Mouse (Mus musculus): ENCODE results near the gene P2rx1.

The P2rx1 gene

DNA sequence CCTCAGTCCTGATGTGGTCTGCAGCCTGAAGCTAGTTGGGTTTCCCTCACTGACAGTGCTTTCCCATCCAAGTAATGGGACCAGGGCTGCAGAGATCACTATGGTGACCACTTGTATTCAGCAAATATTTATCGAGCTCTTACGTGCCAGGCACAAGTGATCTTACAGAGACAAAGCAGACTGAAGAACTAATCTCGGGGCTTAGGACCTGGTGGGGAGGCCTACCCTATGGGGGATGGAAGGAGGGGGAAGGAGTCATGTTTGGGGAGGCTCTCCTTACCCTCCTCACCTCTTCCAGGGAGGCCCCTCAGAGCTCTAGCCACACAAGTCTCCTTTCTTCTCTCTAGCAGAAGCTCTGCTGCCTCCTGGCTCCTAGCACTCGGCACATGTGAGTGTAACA is 24.9 kb downstream of the P2rx1 start:
- DNase-seq: no peak

DNA sequence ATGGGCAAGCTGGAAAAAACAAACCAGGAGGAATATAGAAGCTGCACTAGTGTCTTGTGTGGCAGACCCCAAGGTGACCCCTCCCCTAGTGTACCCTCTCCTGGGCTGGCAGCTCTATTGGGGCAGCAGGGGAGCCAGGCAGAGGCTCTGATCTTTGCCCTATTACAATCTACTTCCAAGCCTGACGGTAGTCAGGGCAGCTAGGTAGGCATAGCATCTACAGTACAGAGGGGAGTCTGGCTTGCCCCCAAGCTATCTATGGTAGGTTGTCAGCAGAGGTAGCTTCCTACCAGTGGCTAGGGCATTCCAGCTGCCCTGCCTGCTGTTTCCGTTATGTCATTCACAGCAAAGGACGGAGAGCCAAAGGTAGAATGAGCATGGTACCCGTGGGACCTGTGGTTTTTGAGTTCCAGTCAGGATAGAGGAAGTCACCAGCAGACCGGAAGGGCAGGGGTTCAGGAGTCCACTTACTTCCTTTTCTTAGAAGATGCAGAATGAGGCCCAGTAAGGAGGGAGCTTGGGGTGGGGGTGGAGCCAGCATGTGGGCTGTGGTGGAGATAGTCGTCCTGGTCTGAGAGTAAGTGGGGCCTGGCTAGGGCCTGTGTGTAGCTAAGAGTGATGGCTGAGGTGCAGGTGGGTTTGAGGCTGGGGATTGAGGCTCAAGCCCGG is 25.5 kb downstream of the P2rx1 start:
- peak; percentile 54 to 69 for DNase-seq

DNA sequence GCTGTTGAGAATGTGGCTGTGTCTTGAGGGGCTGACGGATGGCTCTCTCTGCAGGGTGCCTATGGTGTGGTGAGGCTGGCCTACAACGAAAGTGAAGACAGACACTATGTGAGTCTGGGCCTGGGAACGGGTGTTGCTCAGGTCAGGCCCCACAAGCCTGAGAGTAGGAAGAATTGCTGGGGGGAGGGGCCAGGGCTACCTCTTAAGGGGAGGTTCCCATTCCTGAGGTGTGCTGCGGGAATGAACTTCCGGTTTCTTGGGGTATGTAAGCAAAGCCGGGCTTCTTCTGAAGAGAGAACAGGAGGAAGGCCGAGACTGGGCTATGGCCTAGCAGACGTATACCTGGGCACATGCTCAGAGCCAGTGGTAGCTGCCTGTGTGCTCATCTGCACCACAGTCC is 28.1 kb downstream of the P2rx1 start:
- no peak for DNase-seq

DNA sequence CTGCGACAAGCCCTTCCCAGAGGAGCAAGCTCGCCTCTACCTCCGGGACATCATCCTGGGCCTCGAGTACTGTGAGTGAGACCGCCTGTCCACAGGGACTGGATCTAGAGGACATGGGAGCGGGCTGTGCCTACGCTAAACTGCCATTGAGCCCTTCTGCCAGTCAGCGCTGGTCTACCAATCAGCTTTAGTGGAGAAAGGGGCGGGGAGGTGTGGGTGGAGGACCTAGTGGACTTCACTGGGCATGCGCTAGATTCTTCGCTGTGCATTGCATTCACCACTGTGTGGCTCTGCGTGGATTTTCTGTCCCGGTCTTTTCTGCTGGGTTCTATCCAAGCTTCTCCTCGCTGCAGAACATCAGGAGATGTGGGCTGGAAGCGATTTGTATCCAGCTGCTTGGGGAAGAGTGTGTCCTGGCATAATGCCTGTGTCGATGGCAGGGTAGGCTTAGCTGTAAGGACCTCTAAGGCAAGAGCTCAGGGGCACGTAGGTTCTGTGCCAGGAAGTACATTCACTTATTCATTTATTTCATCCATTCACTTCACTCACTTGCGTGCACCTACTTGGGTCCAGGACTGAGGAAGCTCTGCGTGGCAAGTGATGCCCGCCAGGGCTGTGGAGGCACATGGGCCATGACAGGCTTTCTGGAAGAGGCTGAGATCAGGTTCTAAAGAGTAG is 32.1 kb downstream of the P2rx1 start:
- DNase-seq: peak; percentile 93 to 95

DNA sequence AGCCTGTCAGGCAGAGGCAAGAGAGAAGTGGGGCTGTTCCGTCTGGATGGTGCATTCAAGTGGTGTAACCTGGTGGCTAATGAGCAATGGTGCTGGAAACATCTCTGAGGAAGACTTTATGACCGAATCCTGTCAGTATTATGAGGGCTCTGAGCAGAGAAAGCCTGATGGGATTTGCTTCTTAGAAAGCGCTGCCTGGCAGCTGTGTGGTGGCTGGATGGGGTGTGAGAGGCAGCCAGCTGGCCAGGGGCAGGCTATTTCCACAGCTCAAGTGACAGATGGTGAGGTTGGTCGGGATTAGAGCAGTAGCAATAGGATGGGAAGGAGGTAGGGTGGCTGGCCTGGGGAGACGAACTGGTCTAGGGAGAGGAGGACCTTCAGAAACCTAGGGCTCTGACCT is 32.6 kb downstream of the P2rx1 start:
- DNase-seq: no peak

DNA sequence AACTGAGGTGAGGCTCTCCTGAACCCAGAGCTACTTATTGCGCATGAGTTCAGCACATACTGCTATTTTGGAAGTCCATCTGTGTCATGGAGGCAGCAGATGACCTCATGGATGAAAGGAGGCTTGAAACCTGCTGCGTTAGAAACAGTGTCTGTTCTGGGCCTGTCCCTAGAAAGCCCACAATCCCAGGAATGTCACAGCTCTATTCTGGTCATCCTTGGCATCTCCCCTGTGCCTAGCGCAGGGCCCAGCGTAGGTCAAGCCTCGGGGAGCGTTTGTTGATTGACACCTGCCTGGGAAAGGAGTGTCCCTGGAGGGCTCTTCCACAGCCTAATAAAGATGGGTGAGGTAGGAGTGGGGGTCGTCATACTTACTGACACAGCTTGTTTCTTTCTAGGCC is 37.2 kb downstream of the P2rx1 start:
- no peak for DNase-seq

DNA sequence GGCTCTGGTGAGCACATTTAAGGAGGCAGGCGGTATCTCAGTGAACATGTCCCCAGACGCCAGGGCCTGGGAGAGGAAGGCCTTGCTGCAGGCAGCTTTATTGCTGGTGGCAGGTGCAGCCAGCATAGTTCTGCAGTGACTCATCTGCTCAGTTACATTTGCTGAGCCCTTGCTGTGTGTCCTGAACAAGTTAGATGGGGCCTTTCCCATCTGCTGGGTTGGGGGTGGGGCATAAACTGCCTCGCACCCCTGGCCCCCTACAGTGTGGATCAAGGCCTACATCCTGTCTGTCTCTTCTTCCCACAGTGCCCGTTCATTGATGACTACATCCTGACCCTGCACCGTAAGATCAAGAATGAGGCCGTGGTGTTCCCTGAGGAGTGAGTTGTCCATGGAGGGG is 38.0 kb downstream of the P2rx1 start:
- DNase-seq: no peak

DNA sequence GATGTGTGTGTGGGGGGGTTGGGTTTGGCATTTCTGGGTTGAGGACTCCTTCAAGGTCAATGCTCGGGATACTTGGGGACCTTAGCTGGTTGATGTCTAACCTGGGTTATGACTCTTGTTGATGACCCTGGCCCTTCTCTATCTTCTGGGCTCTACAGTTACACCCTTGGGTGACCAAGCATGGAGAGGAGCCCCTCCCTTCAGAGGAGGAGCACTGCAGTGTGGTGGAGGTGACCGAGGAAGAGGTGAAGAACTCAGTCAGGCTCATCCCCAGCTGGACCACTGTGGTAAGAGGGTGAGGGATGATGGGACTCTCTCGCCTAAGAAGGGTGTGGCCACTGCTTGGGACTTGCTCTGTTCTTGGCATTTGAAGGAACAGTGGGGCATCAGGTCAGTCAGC is 38.8 kb downstream of the P2rx1 start:
- DNase-seq: peak in 1 of 2 experiments; percentile 13

DNA sequence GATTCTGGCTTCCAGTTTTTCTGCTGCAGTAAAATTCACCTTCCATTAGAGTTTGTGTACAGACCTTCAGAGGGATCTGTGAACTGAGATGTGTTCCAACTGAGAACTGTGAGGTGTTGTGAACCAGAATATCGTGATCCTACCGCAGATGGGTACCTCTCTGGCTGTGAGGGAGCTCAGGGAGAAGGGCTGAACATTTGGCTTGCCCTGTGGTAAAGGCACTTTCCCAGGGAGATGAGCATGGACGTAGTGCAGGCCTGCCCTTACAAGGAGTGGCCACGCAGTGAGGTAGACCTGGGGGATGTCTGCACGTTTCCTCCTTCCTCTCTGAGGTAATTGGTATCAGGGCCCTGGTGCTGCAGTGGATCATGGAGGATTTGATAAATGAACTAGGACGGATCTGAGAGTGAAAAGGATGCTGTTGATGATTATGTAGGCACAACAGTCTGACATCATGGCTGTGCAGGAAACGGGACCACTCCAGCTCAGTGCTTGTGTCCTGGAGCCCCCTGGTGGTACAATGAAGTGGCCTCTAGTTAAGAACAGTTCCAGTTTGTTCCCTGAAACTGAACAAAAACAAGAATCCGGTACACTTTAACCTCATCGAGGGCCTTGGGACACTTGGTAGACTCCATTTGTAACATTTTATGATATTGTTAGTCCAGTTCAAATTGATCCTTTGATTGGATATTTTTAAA is 40.3 kb downstream of the P2rx1 start:
- peak; percentile 76 to 86 for DNase-seq

DNA sequence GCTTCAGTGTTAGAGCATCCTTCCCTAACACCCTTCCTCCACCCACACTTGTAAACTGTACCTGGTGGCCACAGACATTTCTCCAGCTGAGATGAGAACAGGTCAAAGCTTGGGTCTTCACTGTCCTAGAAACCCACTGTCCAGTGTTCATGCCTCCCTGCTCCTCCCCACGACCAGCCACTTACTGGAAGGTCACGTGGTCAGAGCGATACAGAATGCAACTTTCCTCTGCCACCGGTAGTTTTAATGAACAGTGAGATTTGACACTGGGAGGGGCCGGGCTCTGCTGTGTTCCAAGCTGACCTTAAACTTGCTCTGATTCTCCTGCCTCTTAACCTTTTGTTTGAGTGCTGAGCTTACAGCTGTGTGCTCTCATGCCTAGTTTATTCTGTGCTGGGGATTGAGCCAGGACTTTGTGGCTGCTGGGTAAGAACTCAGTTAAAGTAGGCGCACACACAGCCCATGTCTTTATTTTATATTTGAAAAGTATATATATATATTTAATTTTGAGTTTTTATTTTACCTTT is 45.4 kb downstream of the P2rx1 start:
- no peak for DNase-seq

DNA sequence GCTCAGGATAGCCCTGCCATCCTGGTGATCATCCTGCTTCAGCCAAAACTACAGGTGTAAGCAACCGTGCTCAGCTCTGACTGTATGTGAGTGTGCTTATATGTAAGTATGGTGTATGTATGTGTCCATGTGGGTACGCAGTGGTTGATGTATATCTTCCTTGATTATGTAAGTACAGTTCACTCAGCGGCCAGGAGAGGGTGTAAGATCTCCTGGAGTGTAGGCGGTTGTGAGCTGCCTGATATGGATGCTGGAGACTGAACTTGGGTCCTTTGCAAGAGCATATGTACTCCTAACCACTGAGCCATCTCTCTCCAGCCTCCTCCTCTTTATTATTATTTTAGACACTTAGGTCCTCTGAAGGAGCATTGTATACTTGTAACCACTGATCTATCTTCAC is 45.9 kb downstream of the P2rx1 start:
- DNase-seq: no peak

DNA sequence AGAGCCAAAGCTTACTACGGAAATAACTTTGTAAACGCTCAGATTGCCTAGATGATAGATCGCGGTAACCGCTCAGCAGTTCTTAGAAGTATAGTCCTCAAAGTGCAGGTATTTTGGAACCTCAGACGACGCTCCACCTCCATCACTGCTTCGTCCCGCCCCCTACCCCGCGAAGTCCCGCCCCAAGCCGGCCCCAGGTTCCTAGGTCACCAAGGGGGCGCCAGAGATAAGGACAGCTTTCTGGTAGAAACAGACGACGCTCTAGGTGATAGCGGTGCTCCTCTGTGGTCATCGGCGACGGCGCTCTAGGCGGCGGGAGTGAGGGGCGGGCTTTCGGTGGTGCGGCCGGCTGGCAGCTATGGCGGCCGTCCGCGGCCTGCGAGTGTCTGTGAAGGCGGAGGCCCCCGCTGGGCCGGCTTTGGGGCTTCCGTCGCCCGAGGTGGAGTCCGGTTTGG is 48.7 kb downstream of the P2rx1 start, which contains the start of gene Ncbp3:
Ncbp3 (plus strand) TSS at position 242 of the 455 bp plus-strand sequence.
- DNase-seq: peak; percentile 97 to 98

DNA sequence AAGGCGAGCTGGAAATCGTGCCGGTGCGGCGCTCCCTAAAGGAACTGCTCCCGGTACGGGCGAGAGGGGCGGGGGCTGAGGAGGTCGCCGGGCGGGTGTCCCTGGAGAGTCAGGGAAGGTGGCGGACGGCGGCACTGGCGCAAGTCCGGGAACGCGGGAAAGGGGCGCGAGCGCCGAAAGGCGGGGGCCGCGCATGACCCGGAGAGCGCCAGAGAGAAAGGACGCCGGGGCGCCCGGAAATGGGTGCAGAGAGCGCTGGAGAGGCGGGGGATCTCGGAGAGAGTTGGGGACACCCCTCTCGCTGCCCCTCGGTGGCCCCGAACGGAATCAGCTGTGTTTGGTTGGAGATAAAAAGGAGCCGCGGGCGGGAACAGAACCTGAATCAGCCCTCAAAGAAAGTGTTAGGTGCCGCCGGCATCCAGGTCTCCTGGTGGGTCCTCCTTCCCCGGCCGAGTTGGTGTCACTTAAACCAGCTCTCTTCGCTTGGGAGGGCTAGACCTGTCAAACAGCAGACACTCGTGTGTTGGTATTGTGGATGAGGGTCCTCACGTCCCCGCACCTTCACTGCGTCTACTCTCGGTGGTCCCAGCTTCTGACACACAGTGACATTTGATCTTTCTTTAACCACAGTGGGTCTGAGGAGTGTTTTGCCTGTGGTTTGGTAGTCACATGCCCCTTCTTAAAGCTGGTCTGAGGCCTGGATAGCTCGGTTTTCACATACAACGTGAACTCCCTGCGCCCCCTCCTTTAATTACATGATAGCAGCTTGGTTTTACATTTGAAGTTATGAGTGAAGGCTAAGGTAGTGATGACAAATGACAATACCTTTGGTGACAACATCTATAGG is 49.4 kb downstream of the P2rx1 start:
- DNase-seq: peak in 1 of 2 experiments; percentile 60

DNA sequence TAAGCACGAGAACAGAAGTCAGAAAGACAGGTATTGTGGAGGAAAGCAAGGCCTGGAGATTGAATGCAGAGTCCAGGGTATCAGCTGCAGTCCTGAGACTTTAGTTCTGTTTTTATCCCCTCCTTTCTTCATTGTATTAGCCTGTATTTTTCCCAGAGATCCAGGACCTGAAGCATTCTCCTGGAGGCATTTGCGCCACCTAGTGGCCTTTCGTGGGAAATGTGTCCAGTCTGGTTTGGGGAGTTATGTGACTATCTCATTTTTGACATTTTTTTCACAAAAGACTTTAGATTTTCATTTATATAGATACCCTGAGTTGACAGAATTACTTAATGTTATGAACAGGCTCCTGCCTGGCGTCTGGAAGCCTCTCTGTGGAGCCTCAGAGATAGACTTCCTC is 50.4 kb downstream of the P2rx1 start:
- peak; percentile 77 to 89 for DNase-seq

DNA sequence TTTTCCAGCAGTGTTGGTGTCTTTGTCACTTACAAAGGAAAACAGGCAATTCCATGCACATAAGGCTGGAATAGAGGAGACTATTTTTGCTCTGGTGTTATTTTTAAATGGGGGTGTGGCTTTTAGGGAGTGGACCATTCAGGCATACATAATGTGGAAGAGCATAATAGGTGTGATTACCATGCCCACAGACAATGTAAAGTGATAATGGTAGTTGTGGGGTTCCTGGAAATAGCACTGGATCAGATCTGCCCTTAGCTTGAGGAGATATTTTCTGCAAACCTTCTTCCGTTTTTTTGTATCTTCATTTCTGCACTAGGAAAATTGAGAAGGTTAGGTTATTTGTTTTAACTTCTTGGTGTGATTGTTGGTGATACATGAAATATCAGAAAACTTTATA is 53.9 kb downstream of the P2rx1 start:
- DNase-seq: no peak

DNA sequence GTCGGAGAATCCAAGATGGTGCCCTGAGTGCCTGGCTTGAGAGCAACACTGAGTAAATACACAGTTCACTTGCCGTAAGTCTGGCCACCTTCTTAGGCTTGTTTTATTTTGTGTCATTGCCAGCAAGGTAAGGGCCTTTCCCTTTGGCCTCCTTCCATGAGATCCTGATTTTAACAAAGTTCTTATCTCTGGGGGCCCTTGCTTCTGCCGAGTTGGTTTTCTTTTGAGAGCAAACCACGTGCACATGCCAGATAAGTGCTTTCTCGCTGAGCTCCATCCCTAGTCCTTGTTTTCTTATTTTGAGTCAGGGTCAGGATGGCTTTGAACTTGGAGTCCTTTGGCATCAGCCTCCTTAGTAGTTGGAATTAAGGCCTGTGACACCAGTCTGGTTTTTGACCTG is 58.8 kb downstream of the P2rx1 start:
- no peak for DNase-seq

DNA sequence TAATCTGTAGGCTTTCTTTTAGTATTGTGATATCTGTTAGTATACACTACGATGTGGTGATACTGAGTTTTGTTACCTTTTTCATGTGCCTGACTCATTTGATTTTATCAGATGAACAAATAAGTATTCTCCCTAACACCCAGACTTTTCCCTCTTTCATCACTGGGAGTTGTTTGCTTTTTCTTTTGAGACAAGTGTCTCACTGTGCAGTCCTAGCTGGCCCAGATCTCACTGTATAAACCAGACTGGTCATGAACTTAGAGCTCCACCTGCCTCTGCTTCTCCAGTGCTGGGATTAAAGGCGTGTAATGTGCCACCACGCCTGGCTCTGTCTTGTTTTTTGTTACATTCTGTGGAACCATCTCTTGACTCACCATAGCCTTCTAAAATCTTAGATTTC is 60.7 kb downstream of the P2rx1 start:
- no peak for DNase-seq

DNA sequence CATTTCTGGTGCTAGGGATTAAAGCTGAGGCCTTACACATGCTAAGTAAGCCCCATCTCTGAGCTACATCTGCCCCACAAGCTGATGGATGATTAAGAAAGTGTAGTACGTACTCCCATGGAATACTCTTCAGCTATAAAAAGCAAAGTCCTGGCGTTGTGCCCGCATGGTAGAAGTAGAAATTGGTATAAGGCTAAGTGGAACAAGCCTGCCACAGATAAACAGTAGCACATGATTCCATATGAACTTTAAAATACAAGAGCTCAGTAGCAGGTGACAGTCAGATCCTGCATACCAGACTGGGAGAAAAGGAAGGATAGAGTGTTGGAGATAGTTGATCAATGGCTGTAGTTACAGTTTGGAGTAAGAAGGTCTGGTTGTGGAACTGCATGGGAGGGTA is 62.5 kb downstream of the P2rx1 start:
- DNase-seq: no peak
